Mouse (Mus musculus): ENCODE data around the gene Tango2. TPM values are rescaled to one million over a fixed set of nuclear protein-coding genes. Genes with fewer than 3 reads are reported as not detected.

Gene Tango2
- 29.4 and 31.1 TPM in 2 replicates for polyA plus RNA-seq (2012; rRNA removed)

DNA sequence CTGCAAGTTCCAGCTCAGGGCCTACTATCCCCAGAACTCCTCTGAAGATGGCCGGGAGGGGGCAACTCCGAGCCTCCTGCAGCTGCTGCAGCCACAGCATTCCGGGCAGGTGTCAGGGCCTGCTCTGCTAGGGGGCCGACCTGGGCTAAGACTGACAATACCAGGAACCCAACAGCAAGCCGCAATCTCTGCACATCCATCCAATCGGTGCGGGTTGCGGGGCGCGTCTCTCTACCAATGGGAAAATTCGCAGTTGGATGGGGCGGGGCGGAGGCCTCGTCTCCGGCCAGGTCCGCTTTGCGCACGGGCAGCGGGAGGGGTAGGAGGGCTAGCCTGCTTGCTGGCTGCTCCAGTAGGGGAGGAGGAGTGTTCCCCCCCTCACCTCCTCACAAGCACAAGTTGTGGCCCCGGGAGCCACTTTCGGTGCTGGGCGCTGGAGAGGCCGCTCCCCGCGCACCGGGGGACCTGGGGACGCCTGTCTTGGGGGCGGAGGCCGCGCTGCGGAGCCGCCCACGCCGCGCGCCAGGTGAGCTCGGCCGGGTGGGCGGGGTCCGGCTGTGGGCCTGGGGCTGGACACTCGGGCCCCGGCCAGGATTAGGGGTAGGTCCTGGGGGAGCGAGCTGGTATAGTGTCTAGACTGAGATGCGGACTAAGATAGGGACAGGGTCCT lies at the start of gene Tango2, which contains the start of gene Arvcf:
Tango2 (minus strand) TSS at position 173 of the 670 bp plus-strand sequence.
Arvcf (plus strand) TSS at position 252 of the 670 bp plus-strand sequence.
- Histone ChIP-seq H3K27me3 (ENCODE audit: control insufficient read depth, insufficient read depth, low read length) (peaks cover 6% of the 10 kb centered on the region), H3K4me1 (ENCODE audit: control insufficient read depth, insufficient read depth, insufficient read length) (peaks cover 4% of the 10 kb centered on the region; the same call in 1 of the 2 replicates), H3K27ac (ENCODE audit: insufficient read depth, low read length) (0 out of 2 replicates have a peak within 1 kb of the TSS, but pooled peaks have one; percentile 10), H3K36me3 (ENCODE audit: control insufficient read depth, insufficient read depth, low read length) (no peaks in the 10 kb centered on the region), H3K4me3 (ENCODE audit: extremely low read depth, insufficient read depth, insufficient read length) (peak within 1 kb of the TSS; percentile 61)
- peak; percentile 32 to 70 for DNase-seq (ENCODE audit: low read depth in 1 of 2, low spot score in 2 of 2)
- WGBS, result 2% methylated on average over 44 of the region's 44 CpGs
- no peak for TF ChIP-seq POLR2A (IDR thresholded peaks at IDR 0.05; ENCODE audit: low read depth, low read length)
- no peak for TF ChIP-seq CTCF (IDR thresholded peaks at IDR 0.05; ENCODE audit: extremely low read depth, insufficient read depth, insufficient read length, insufficient replicate concordance)

DNA sequence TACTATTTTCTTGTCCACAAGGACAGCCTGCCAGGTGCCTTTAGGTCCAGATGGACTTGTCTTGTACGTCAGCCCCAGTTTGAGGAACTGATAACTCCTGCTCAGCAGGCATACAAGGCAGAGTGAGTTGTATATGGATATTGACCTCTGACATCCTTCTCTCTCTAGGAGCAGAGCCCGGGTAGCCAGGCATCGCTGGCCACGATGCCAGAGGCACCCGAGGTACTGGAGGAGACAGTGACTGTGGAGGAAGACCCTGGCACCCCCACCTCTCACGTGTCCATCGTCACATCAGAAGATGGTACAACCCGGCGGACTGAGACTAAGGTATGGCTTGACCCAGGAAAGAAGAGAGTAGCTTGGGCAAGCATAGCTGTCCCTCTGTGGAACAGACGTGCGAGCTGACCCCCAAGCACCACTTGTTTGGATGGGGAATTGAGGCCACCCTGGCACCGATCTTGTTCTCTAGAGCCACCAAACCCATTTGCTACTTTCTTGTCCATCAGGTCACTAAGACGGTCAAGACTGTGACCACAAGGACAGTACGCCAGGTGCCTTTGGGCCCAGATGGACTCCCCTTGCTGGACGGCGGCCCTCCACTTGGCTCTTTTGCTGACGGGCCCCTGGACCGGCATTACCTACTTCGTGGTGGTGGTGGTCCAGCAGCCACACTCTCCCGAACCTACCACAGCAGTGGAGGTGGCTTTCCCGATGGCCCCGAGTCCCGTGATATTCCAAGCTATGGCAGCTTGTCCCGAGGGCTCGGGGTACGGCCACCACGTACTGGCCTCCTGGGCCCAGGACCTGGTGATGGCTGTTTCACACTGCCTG lies 49.1 kb upstream of the Tango2 start:
- no peaks in the 10 kb centered on the region for H3K27me3 ChIP-seq (ENCODE audit: control insufficient read depth, insufficient read depth, low read length)
- 94% methylated on average over 27 of the region's 27 CpGs for WGBS
- no peak overlapping the region for H3K4me3 ChIP-seq (ENCODE audit: extremely low read depth, insufficient read depth, insufficient read length)
- peaks cover 6% of the 10 kb centered on the region for H3K36me3 ChIP-seq (ENCODE audit: control insufficient read depth, insufficient read depth, low read length)
- peaks cover 7% of the 10 kb centered on the region for H3K4me1 ChIP-seq (ENCODE audit: control insufficient read depth, insufficient read depth, insufficient read length)
- DNase-seq (ENCODE audit: low read depth in 1 of 2, low spot score in 2 of 2), result no peak
- TF ChIP-seq CTCF (IDR thresholded peaks at IDR 0.05; ENCODE audit: extremely low read depth, insufficient read depth, insufficient read length, insufficient replicate concordance), result no peak
- no peak for TF ChIP-seq POLR2A (IDR thresholded peaks at IDR 0.05; ENCODE audit: low read depth, low read length)
- H3K27ac ChIP-seq (ENCODE audit: insufficient read depth, low read length), result no peak overlapping the region; the same call in 1 of the 2 replicates

DNA sequence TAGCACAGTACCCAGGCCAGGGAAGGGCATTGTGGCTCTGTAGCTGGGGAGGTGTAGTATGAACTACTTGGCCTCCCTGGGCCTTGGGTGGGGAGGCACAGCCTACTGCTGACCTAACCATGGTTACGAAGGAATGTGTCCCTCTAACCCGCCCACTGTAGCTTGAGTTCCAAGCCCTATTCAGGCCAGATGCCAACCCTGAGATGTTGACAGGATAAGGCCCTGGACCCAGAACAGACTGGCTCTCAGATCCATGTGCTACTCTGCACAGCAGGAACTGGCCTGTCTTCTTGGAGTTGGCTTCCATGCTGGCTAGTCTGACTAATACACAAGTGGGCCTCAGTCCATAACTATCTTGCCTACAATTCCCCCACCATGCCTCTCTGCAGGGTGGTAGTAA lies 48.3 kb upstream of the Tango2 start:
- Histone ChIP-seq H3K36me3 (ENCODE audit: control insufficient read depth, insufficient read depth, low read length) (peaks cover 6% of the 10 kb centered on the region), H3K4me1 (ENCODE audit: control insufficient read depth, insufficient read depth, insufficient read length) (peaks cover 7% of the 10 kb centered on the region), H3K27ac (ENCODE audit: insufficient read depth, low read length) (peak overlapping the region; percentile 28; the same call in 1 of the 2 replicates), H3K4me3 (ENCODE audit: extremely low read depth, insufficient read depth, insufficient read length) (no peak overlapping the region), H3K27me3 (ENCODE audit: control insufficient read depth, insufficient read depth, low read length) (no peaks in the 10 kb centered on the region)
- 68% methylated on average over 2 of the region's 2 CpGs for WGBS
- TF ChIP-seq POLR2A (IDR thresholded peaks at IDR 0.05; ENCODE audit: low read depth, low read length) (no peak), CTCF (IDR thresholded peaks at IDR 0.05; ENCODE audit: extremely low read depth, insufficient read depth, insufficient read length, insufficient replicate concordance) (no peak)
- no peak for DNase-seq (ENCODE audit: low read depth in 1 of 2, low spot score in 2 of 2)

- Histone ChIP-seq H3K27ac (ENCODE audit: insufficient read depth, low read length) (no peak overlapping the region), H3K4me1 (ENCODE audit: control insufficient read depth, insufficient read depth, insufficient read length) (peaks cover 7% of the 10 kb centered on the region), H3K36me3 (ENCODE audit: control insufficient read depth, insufficient read depth, low read length) (peaks cover 6% of the 10 kb centered on the region), H3K27me3 (ENCODE audit: control insufficient read depth, insufficient read depth, low read length) (no peaks in the 10 kb centered on the region), H3K4me3 (ENCODE audit: extremely low read depth, insufficient read depth, insufficient read length) (no peak overlapping the region)
- no peak for DNase-seq (ENCODE audit: low read depth in 1 of 2, low spot score in 2 of 2)
- TF ChIP-seq POLR2A (IDR thresholded peaks at IDR 0.05; ENCODE audit: low read depth, low read length), result no peak
- no peak for TF ChIP-seq CTCF (IDR thresholded peaks at IDR 0.05; ENCODE audit: extremely low read depth, insufficient read depth, insufficient read length, insufficient replicate concordance)
- WGBS, result 76% methylated on average over 6 of the region's 7 CpGs
Measured at GRCm38 (mm10) chr16:18395620-18396036, 47.7 kb upstream of the Tango2 start.

DNA sequence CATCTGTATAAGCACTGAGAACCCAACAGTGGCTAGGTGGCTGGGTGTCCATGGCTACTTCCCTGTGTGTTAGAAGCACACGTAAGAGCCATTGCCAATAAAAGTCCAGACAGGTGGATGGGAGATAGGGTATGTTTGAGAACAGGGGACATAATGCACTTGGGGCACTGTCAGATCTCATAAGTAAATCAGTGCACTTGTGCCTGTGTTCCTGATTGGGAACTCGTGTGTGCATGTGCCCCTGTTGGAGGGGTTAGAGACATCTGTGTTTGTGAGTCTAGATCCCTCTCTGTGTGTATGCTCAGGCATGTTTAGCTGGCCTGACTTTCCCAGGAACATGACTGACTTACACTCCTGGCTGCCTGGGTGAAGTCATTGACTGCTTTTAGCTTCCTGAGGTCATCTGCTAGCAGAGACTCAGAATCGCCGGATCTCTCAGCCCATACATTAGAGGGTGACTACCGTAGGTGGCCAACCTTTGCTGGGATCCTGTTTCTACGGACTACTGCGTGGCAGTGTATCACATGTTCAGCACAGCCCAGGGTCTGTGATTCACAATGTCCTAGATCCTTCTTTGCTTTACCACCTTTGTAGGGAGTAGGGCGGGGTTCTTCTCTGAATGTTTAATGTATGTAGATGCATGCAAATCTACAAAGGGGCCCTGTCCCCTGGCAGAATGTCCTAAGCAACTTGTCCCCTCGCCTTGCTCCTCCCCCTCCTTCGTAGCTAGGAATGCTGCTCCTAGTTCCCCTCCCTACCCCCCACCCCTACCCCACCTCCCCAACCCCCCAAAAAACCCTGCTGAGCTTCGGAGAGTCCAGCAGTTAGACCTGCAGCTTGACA lies 47.1 kb upstream of the Tango2 start:
- TF ChIP-seq POLR2A (IDR thresholded peaks at IDR 0.05; ENCODE audit: low read depth, low read length) (no peak), CTCF (IDR thresholded peaks at IDR 0.05; ENCODE audit: extremely low read depth, insufficient read depth, insufficient read length, insufficient replicate concordance) (no peak)
- Histone ChIP-seq H3K36me3 (ENCODE audit: control insufficient read depth, insufficient read depth, low read length) (peaks cover 4% of the 10 kb centered on the region), H3K4me1 (ENCODE audit: control insufficient read depth, insufficient read depth, insufficient read length) (peaks cover 7% of the 10 kb centered on the region), H3K4me3 (ENCODE audit: extremely low read depth, insufficient read depth, insufficient read length) (no peak overlapping the region), H3K27ac (ENCODE audit: insufficient read depth, low read length) (0 out of 2 replicates have a peak overlapping the region, but pooled peaks have one; percentile 4), H3K27me3 (ENCODE audit: control insufficient read depth, insufficient read depth, low read length) (no peaks in the 10 kb centered on the region)
- WGBS, result 85% methylated on average over 11 of the region's 11 CpGs
- DNase-seq (ENCODE audit: low read depth in 1 of 2, low spot score in 2 of 2), result no peak

GRCm38 (mm10) chr16:18394056-18394455 lies 46.2 kb upstream of the Tango2 start:
- TF ChIP-seq CTCF (IDR thresholded peaks at IDR 0.05; ENCODE audit: extremely low read depth, insufficient read depth, insufficient read length, insufficient replicate concordance) (no peak), POLR2A (IDR thresholded peaks at IDR 0.05; ENCODE audit: low read depth, low read length) (no peak)
- 78% methylated on average over 3 of the region's 3 CpGs for WGBS
- no peak overlapping the region for H3K27ac ChIP-seq (ENCODE audit: insufficient read depth, low read length)

More at GRCm38 (mm10) chr16:18394056-18394455, 46.2 kb upstream of the Tango2 start:
- H3K4me1 ChIP-seq (ENCODE audit: control insufficient read depth, insufficient read depth, insufficient read length), result peaks cover 10% of the 10 kb centered on the region
- H3K36me3 ChIP-seq (ENCODE audit: control insufficient read depth, insufficient read depth, low read length), result peaks cover 4% of the 10 kb centered on the region
- peak overlapping the region; percentile 1; the same call in 1 of the 2 replicates for H3K4me3 ChIP-seq (ENCODE audit: extremely low read depth, insufficient read depth, insufficient read length)
- no peak for DNase-seq (ENCODE audit: low read depth in 1 of 2, low spot score in 2 of 2)
- no peaks in the 10 kb centered on the region for H3K27me3 ChIP-seq (ENCODE audit: control insufficient read depth, insufficient read depth, low read length)
